Mouse (Mus musculus): Measurements from ENCODE around the gene Atp2c2.
A peak's percentile ranks its signal among the peaks of the same experiment; 100 is the strongest.

Atp2c2 gene

DNA sequence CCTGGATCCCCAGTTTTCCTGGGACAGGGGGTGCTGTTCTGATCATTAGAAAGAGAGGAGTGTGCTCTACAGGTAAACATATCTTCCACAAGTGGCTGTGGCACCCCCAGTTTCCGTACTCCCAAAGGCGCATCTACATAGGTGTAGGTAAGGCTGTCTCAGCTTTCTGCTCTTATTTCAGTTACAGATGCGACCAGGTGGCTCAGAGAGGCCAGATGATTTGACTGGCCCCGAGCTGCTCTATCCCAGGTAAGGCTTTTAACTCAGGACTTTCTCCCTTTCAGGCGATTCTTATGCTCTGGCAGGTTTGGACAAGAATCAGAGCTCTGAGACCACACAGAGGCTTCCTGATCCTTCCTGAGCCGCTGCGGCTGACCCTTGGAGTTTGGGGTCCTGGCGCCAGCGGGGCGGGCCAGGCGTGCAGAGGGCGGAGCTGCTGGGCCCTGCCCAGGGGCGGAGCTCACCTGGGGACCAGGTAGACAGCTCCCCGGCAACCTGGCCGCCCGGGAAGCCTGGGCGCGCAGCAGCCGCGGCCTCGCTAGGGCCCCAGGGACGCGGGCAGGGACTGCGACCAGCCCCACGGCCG is at the start of gene Atp2c2:
Gene Atp2c2 (plus strand): TSS at position 461 of the 586 bp plus-strand sequence.
- no peak for DNase-seq (ENCODE audit: low read depth, low spot score)

DNA sequence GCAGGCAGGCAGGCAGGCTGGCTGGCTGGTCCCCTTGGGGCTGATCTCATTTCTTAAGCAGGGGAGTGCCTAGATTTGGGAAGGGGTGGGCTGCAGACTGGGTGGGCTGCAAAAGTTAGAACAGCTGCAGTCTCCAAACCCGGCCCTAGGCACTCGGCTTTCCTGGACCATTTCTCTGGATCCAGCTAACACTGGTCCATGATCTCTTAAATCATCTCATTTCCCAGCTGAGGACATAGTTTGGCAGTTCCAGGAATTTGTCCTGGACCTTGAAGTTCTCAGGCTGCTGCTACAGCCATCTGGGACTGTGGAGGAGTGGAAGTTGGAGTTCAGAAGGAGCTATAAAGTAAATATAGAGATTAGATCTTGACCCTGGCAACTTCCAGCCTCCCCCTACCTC is 48.5 kb upstream of the Atp2c2 start:
- no peak for DNase-seq (ENCODE audit: low read depth, low spot score)

DNA sequence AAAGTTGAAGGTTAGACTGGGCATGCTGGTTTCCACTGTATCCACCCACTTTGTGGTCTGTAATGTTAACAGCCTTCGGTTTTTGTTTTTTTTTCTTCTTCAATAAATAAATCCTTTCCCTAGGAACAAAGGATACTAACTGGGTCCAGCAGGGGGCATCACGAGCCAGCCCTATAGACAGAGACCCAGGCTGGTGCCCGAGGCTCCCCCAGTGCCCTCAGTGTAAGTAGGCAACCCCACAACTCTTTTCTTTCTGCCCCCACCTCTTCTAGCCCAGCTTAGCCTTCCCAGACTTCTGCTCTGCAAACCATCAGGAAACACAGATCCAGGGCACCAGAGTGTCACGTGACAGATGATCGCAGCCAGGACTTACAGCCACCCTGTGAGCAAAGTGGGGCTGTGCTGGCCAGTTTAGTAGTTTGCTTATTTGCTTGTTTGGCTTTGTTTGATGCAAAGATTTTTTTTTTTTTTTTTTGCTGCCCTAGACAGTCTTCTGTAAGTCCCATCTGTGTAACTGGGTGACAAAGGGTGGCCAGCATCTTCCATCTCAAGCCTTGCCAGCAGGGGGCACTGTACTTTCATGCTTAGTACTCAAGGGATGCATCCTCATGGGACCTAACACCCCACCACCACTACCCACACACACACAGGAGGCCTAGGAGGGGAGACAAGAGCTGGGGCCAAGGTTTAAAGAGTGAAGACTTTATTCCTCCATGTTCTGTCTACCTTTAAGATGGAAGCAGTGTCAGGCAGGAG is 42.9 kb upstream of the Atp2c2 start:
- no peak for DNase-seq (ENCODE audit: low read depth, low spot score)

DNA sequence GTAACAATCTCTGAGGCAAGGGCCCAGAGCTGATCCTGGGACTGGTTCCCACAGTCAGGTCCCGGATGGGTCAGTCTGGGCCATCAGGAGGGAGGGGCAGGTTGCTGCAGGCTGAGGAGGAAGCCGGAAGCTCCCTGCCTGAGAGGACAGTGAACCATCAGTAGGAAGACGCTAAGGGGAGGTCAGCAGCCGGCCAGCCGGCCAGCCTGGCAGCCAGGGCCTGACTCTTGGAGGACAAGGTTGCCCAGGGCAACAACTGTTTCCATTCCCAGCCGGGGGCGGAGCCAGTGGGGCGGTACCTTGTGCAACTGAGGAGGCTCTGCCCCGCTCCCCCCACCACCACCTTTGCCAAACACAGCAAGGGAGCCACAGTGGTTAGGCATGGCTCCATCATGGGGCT is 38.7 kb upstream of the Atp2c2 start:
- no peak for DNase-seq (ENCODE audit: low read depth, low spot score)

DNA sequence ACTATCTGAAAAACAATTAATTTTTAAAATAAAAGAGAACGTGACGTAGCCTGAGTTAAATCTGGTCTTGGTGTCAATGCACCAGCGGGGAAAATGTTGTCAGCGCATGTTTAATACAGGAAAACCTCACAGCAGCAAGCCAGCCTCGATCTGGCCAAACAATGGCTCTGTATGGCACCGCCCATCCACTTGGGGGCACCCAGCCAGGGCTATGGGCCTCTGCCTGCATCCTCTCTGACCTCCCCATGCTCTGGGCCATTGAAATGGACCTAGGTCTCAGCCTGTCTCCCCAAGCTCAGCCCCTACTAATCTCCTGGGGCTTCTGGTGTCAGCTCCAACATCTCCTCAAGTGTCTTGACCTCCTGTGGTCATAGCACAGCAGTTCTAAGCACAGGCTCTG is 37.9 kb upstream of the Atp2c2 start:
- no peak for DNase-seq (ENCODE audit: low read depth, low spot score)

DNA sequence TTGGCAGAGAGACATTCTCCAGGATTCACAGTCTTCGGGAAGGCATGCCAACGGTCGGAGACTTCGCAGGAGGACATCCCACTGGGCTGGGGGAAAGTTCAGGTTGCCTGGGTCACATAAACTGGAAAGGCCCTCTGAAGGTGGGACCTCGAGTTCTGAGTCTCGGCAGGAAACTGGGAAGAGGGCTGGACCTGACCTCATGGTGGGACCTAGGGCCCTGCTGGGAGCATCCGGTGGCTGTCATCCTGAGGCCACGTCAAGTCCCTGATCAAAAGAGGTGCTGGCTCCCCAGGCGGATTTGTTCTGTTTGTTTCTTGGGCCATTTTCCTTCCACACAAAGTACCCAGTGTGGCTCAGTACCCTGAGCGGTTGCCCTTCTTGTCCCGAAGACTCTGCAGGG is 36.4 kb upstream of the Atp2c2 start:
- no peak for DNase-seq (ENCODE audit: low read depth, low spot score)

DNA sequence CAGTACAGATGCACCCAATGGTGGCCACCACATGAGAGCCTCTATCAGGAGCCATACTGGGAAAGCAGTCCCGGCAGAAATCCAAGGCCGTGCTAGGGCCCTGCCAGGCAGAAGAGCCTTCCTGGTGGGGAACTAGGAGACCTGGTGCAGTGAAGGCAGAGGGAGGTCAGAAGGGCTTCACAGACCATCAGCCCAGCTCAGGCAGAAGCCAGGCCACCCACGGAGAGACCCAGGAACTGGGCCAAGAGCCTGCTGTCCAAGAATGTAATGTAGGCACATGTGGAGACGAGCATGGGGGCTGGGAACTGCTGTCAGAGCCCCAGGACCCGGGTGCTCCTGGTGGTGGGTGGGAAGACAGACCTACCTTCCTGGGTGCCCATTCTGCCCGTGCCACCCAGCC is 34.5 kb upstream of the Atp2c2 start:
- no peak for DNase-seq (ENCODE audit: low read depth, low spot score)

DNA sequence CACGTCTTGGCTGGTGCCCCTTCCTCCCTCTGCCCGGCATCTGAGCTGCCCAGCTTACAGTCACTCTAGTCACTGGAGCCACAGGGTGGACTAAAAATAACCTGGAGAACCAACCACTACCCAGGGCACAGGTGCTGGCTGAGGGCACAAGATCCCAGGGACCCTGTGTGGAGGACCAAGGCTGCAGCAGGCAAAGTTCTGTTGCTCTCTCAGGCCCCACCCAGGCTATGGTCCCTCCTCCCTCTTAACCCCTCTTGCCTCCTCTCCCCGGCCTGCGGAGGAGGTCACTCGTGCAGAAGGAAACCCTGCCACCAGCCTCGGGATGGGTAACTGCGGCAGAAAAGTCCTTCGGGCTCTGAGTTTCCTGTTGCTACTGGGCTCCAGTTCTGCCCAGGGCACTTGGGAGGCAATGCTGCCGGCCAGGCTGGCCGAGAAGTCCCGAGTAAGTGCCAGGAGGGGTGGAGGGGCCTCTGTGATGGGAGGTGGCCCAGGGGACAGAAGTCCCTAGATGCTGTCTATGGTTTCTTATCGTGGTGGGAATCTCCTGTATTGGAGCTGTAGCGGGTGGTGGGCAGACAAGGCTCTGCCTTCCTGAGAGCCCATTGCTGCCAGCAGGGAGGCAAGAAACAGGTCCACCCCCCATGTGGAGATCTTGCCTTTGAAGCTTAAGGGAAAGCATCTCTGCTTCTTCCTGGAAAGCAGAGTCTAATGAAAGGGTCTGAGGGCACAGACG is 33.4 kb upstream of the Atp2c2 start, which contains the start of gene Wfdc1:
Gene Wfdc1 (plus strand): TSS at position 147 of the 733 bp plus-strand sequence.
- DNase-seq (ENCODE audit: low read depth, low spot score), result no peak

DNA sequence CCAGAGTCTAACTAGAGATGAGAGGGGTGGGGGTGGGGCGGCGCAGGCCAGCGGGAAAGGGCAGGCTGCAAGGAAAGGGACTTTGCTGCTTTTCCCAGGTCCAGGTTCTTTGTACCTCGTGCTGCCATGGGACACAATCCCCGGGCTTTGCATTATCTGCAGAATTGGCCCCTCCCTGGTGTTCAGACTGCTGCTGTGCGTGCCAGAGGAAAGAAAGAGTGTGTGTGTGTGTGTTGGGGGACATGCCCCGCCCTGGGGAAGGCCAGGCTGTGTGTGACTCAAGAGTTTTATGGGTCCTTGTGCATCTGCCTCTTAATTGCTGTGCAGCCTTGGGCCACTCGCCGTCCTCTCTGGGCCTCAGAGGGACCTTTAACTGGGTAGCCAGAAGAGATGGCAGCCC is 31.4 kb upstream of the Atp2c2 start:
- no peak for DNase-seq (ENCODE audit: low read depth, low spot score)

DNA sequence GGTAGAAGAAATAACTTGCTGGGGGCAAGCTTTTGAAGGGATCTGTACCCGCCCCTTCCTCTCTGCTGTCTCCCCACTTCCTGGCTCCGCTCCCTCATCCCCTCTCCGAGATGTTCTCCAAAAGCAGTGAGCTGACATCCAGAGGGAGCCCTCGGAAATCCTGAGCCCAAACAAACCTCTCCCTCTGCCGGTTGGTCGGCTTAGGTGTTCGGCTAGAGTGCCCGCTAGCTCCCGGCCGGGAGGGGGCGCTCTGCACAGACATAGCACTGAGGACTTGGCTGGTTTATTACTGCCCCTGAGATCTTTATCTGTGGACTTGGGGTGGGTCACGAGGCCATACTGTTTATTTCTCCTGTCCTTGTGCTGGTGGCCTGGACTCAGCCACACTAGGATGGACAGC is 30.5 kb upstream of the Atp2c2 start:
- DNase-seq (ENCODE audit: low read depth, low spot score), result no peak

DNA sequence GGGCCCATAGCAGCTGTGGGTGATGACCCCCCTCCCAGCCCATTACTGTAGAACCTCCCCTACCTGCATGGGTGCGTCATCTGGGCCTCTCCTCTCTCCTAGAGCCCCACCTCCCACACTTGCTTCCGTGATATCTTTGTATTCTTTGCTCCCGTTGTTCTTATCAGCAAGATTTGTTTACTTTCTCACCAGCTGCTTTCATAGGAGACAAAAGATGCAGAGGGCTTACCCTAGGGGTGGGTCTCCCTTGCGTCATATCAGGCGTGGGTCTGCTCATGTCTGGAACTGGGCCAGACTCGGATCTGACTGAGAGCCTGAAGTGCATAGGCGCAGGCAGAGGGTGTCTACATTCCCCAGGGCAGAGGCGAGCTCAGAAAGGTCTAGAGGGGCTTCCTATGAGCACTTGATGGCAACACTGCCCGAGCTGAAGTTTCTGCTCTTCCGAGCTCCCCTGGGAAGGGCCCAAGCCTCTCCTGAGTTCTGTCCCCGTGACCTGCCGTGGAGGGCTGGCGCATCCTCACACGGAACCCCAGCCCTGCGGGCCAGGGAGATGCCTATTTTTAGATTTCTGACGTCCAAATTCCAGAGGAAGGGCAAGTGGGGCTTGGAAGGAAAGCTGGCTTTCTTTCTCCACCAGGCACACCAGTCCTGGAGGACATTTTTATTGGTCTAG is 29.3 kb upstream of the Atp2c2 start:
- DNase-seq (ENCODE audit: low read depth, low spot score), result no peak

DNA sequence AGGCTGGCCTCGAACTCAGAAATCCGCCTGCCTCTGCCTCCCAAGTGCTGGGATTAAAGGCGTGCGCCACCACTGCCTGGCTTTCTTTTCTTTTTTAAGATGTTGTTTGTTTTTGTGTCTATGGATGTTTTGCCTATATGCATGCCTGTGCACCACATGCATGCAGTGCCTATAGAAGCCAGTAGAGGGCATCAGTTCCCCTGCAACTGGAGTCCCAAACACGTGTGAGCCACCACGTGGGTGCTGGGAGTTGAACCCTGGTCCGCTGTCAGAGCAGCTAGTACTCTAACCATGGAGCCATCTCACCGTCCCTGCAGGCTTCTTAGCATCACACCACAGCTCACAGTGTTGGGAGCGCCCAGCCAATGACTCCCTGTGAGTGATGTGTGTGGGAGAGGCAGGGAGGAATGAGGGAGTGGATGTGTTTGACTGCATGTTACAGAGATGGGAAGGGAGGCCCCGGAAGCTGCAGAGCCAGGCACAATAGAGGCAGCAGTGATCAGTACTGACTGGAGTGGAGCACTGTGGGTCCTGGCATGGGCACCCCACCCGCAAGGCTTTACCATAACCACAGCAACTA is 25.7 kb upstream of the Atp2c2 start:
- no peak for DNase-seq (ENCODE audit: low read depth, low spot score)

DNA sequence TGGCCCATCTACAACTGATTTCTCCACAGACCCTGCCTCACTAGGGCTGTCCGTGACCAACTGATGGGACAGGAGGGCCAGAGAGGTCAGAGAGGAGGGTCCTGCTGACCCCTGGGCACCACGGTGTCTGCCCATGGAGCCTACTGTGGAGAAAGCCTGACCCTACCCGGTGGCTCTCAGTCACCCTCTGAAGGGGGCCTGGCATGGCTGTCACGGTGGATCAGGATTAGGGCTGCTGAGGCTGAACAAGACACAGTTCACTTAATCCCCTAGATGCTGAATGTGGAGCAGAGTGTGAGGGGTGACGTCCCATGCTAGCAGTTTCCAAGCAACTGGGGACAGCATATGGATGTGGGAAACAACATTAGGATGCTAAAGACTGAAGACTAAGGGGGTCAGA is 24.4 kb upstream of the Atp2c2 start:
- no peak for DNase-seq (ENCODE audit: low read depth, low spot score)

DNA sequence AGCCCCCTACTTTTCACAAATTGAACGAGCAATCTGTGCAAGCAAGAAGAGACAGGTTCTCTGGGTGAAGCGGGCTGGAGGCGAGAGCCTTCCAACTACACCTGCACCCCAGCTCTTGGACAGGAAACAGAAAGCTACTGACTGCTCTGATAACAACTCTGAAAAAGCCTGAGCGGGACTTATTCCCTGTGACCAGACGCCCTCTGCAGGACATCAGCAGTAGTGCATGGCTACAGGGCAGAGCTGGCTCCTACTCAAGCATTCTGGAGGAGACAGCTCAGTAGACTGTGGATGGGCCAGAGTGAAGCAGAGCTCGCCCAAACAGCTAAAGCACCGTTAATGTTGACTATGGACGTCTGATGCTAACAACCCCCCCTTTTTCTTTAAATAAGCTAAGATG is 23.4 kb upstream of the Atp2c2 start:
- peak; percentile 88 for DNase-seq (ENCODE audit: low read depth, low spot score)

DNA sequence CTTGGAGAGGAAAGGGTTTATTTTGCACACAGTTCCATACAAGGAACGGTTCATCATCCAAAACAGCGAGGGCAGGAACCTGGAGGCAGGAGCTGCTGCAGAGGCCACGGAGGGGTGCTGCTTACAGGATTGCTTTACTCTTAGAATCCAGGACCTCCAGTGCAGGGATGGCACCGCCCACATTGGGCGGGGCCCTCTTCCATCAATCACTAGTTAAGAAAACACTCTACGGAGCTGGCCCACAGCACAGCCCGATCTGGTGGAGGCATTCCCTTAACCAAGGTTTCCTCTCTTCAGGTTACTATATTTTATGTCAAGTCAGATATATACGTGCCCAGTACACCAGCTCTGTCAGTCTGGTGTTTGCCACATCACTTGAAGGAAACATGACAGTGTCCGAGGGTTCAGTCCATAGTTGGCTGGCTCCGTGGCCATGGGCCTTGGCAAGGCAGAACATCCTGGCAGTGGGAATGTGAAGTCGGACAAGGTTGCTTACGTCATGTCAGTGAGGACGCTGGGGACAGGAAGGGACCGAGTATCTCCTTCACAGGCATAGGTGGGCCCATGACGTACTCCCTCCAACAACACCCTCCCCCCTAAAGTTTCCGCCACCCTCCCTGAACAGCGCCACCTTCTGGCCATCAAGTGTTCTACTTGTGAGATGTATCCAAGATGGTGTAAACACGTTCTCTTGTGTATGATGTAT is 21.5 kb upstream of the Atp2c2 start:
- no peak for DNase-seq (ENCODE audit: low read depth, low spot score)

DNA sequence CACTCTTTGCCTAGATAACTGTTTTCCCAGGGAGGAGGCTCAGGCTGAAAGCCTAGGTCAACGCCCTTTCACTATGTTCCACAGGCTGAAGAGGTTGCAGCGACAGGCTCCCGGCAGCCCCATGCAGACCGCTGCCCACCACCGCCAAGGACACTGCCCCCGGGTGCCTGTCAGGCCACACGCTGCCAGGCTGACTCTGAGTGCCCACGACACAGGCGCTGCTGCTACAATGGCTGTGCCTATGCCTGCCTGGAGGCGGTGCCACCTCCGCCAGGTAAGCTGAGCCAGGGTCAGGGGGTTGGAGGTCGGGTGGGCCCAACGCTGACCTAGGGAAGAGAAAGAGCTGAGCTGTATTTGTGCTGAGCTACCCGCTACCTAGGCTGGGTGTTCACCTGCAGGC is 20.6 kb upstream of the Atp2c2 start:
- no peak for DNase-seq (ENCODE audit: low read depth, low spot score)

DNA sequence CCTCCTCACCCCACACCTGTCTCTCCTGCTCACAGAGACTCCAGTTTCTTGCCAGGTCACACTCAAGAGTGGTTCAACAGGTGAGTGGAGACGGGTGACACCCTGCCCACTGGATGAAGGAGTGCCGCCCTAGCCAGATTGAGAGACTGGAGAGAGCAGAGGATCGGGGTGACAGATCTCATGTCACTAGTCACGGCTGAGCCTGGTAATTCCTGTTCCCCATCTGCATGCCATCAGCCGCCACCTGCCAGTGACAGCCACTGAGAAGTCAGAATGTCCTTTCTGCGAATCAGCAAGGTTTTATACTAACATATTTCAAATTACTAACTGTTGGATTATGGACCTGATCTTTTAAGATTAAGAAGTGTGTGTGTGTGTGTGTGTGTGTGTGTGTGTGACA is 9.2 kb upstream of the Atp2c2 start:
- no peak for DNase-seq (ENCODE audit: low read depth, low spot score)

DNA sequence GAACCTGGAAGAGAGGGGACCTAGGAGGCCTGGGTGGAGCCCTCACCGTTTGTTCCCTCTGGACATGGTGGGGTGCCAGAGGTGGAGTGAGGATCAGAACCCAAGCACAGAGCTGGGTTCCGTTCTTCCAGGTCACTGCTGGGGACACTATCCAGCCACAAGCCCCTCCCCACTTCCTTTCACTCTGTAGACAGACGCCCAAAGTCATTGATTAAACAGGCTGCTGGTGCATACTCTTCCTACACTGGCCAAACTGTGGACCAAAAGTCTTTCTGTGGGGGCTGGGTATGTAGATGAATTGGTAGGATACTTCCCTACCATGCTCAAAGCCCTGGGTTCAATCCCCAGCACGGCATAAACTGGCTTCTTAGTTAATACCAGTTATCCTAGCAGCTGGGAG is 7.8 kb upstream of the Atp2c2 start:
- DNase-seq (ENCODE audit: low read depth, low spot score), result no peak

DNA sequence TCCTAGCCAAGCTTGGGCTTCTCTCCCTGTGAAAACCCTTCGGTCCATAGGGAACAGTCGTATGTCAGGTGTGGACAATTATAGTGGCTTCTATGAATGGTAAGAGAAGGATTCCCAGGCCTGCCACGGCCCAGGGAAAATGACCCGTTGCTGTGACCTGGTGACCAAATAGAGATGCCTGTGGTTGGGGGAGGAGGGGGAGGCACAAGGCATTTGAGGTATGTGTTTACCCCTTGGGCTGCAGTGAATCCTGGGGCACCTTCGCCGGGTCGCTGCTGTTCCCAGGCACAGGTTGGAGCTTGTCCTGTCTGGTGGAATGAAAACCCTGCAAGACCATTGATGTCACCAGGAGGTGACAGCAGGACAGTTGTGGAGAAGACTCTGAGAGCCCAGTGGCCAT is 5.1 kb upstream of the Atp2c2 start:
- DNase-seq (ENCODE audit: low read depth, low spot score), result no peak

DNA sequence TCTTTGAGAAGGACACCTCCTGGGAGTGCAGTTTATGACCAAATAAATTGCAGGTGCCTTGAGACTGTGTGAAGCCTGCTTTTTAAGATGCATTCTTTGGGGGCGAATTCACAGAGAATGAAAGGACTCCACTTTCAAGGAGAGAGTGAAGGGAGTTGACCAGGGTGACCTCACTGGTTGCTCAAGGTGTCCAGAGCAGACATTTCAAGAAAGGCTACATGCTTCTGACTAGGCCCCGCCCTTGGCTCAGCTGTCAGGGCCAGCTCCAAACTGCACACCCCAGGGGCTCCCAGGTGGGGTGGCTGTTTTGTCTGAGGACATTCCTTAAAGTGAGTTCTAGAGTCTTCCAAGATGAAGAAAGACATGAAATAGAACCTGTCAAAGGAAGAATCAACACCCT is 2.6 kb upstream of the Atp2c2 start:
- no peak for DNase-seq (ENCODE audit: low read depth, low spot score)

DNA sequence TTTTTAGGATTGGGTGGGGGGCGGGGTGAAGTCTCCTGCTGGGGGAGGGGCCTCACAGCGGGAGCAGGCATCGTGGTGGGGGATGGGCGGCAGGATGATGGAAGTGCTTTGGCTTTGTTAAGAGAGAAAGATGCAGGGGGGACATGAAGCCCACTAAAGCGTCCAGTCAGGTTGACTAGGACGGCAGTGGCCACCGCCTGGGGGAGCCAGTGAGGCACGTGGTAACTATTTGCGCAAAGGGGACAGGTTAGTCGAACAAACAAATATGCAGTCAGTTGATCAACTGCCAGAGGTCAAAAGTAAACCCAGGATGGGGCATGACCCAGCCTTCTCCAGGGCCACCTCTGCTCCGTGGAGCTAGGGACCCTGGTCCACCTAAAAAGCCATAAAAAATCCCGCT is 849 bp upstream of the Atp2c2 start:
- no peak for DNase-seq (ENCODE audit: low read depth, low spot score)
